In genomic region chr2:69585191-69585885, GRCm38 (mm10) we compare ENCODE assay signal across 8 mouse cellular contexts. TPM values are rescaled to one million over a fixed set of nuclear protein-coding genes. Genes with fewer than 3 reads are reported as not detected.
DNase-seq lines count a peak whose midpoint lies in the region; ATAC-seq and TF ChIP-seq lines count a peak whose summit lies in the region.

No protein-coding gene starts in this region.

- TF ChIP-seq CTCF in midbrain, postnatal 0 days (IDR thresholded peaks at IDR 0.05): no peak

- H3K9ac ChIP-seq in embryonic facial prominence, embryonic 15.5 days: peak overlapping the region; percentile 2; the same call in 1 of the 2 replicates
- peak overlapping the region; percentile 40 for H3K9ac ChIP-seq in intestine, embryonic 15.5 days
- H3K9ac ChIP-seq in midbrain, postnatal 0 days (replicated peaks; ENCODE audit: low read length, poor library complexity, severe bottlenecking): peak overlapping the region; percentile 54

- no peaks in the 10 kb centered on the region for H3K9me3 ChIP-seq in heart, embryonic 10.5 days
- H3K9me3 ChIP-seq in embryonic facial prominence, embryonic 15.5 days (replicated peaks): no peaks in the 10 kb centered on the region
- H3K9me3 ChIP-seq in intestine, embryonic 15.5 days: no peaks in the 10 kb centered on the region
- H3K9me3 ChIP-seq in midbrain, postnatal 0 days (ENCODE audit: low read length): no peaks in the 10 kb centered on the region

- H3K36me3 ChIP-seq in heart, embryonic 10.5 days: no peaks in the 10 kb centered on the region
- H3K36me3 ChIP-seq in embryonic facial prominence, embryonic 15.5 days: no peaks in the 10 kb centered on the region
- no peaks in the 10 kb centered on the region for H3K36me3 ChIP-seq in intestine, embryonic 15.5 days
- H3K36me3 ChIP-seq in midbrain, postnatal 0 days (ENCODE audit: insufficient read depth, low read length): no peaks in the 10 kb centered on the region

- peak overlapping the region; percentile 62; the same call in 1 of the 2 replicates for H3K27ac ChIP-seq in heart, embryonic 10.5 days
- no peak overlapping the region for H3K27ac ChIP-seq in embryonic facial prominence, embryonic 15.5 days (replicated peaks)
- H3K27ac ChIP-seq in intestine, embryonic 15.5 days: no peak overlapping the region
- no peak overlapping the region for H3K27ac ChIP-seq in midbrain, postnatal 0 days (ENCODE audit: low read depth, low read length)

- peak overlapping the region; percentile 82 for H3K4me3 ChIP-seq in heart, embryonic 10.5 days
- H3K4me3 ChIP-seq in embryonic facial prominence, embryonic 15.5 days (replicated peaks): peak overlapping the region; percentile 52
- H3K4me3 ChIP-seq in intestine, embryonic 15.5 days (replicated peaks): peak overlapping the region; percentile 62
- peak overlapping the region; percentile 56 for H3K4me3 ChIP-seq in midbrain, postnatal 0 days (ENCODE audit: low read depth, low read length)

- DNase-seq in heart, embryonic 10.5 days (ENCODE audit: low spot score): peak; percentile 79
- DNase-seq in heart, adult 9 months (ENCODE audit: low spot score in 2 of 2): no peak
- DNase-seq in ES-CJ7 (ENCODE audit: low read depth, low spot score): peak; percentile 59
- peak; percentile 28 for DNase-seq in midbrain, postnatal 0 days (ENCODE audit: low spot score)
- DNase-seq in frontal cortex, postnatal 36 days (ENCODE audit: low spot score in 2 of 2): no peak
- DNase-seq in thymus, postnatal 14 days: no peak

- peak overlapping the region; percentile 98 for H3K4me2 ChIP-seq in embryonic facial prominence, embryonic 15.5 days (replicated peaks)
- peak overlapping the region; percentile 100 for H3K4me2 ChIP-seq in intestine, embryonic 15.5 days (replicated peaks)
- H3K4me2 ChIP-seq in midbrain, postnatal 0 days (ENCODE audit: low read depth, low read length, poor library complexity, severe bottlenecking): peak overlapping the region; percentile 83

- H3K4me1 ChIP-seq in heart, embryonic 10.5 days: peaks cover 34% of the 10 kb centered on the region
- H3K4me1 ChIP-seq in embryonic facial prominence, embryonic 15.5 days: peaks cover 36% of the 10 kb centered on the region
- H3K4me1 ChIP-seq in intestine, embryonic 15.5 days (replicated peaks): peaks cover 18% of the 10 kb centered on the region
- peaks cover 6% of the 10 kb centered on the region for H3K4me1 ChIP-seq in midbrain, postnatal 0 days (ENCODE audit: insufficient read depth, low read length)

- under 1% methylated on average over 61 of the region's 61 CpGs for WGBS in heart, embryonic 10.5 days
- WGBS in embryonic facial prominence, embryonic 15.5 days: under 1% methylated on average over 61 of the region's 61 CpGs
- under 1% methylated on average over 61 of the region's 61 CpGs for WGBS in intestine, embryonic 15.5 days
- WGBS in midbrain, postnatal 0 days: under 1% methylated on average over 61 of the region's 61 CpGs

- peaks cover 51% of the 10 kb centered on the region for H3K27me3 ChIP-seq in heart, embryonic 10.5 days (ENCODE audit: insufficient read depth, poor library complexity, severe bottlenecking)
- peaks cover 76% of the 10 kb centered on the region for H3K27me3 ChIP-seq in embryonic facial prominence, embryonic 15.5 days
- peaks cover 41% of the 10 kb centered on the region for H3K27me3 ChIP-seq in intestine, embryonic 15.5 days (replicated peaks)
- H3K27me3 ChIP-seq in midbrain, postnatal 0 days (ENCODE audit: insufficient read depth, low read length): peaks cover 15% of the 10 kb centered on the region

- 0 out of 2 replicates have a peak, but pooled peaks have one; percentile 39 for ATAC-seq in embryonic facial prominence, embryonic 15.5 days (ENCODE audit: insufficient number of reproducible peaks, low FRiP score, low TSS enrichment, low read depth)
- ATAC-seq in intestine, embryonic 15.5 days: peak; percentile 60
- peak; percentile 50; the same call in 1 of the 2 replicates for ATAC-seq in midbrain, postnatal 0 days (ENCODE audit: low FRiP score)

RNA-seq across cellular contexts. Expression of gene Lrp2, which starts 0.5 kb away (rescaled TPM):
- polyA plus RNA-seq in heart, embryonic 10.5 days (2016; fragmentation: Nextera tagmentation; extraction: Ambion mirVana): 0.60 and 1.3 TPM in 2 replicates
- polyA plus RNA-seq in embryonic facial prominence, embryonic 15.5 days (2015; fragmentation: Nextera tagmentation; extraction: Ambion mirVana): 0.30 and 0.37 TPM in 2 replicates
- 2.1 and 2.3 TPM in 2 replicates for polyA plus RNA-seq in intestine, embryonic 15.5 days (2015; fragmentation: Nextera tagmentation; extraction: Ambion mirVana)
- total RNA-seq in midbrain, postnatal 0 days (2014; rRNA removed): 2.3 and 2.9 TPM in 2 replicates
- 0.22 and 0.31 TPM in 2 replicates for polyA plus RNA-seq in midbrain, postnatal 0 days (2015; fragmentation: Nextera tagmentation; extraction: Ambion mirVana)

Comparison
In these comparisons a context has a peak if more than half of its experiments do, and no peak if none do; other contexts are left out.
1. DNase-seq: peak in heart, embryonic 10.5 days (single experiment), ES-CJ7 (single experiment) and midbrain, postnatal 0 days (single experiment); none in heart, adult 9 months (0 of 2), frontal cortex, postnatal 36 days (0 of 2) and thymus, postnatal 14 days (single experiment).
2. H3K9ac ChIP-seq: peak in every context shown above with its lines; median percentile 54 in midbrain, postnatal 0 days; 40 in intestine, embryonic 15.5 days; 2 in embryonic facial prominence, embryonic 15.5 days.
3. Peak in every context shown above with its lines, with median percentiles within 50 percentile points of each other: H3K4me3 ChIP-seq, ATAC-seq and H3K4me2 ChIP-seq.